Mouse (Mus musculus) testis, adult 2 months (tissue): ENCODE measurements at regions not wholly inside any gene's neighbourhood (a gene's known extent, or its start where the extent isn't known, plus 50 kb on each side); places are given as distances from the start of the nearest gene placed in this dataset.

Experiments
- CTCF ChIP-seq: fragments of 200-500 bp; IDR thresholded peaks from 2 replicates; pipeline ENCODE4 v1.5.1; 2012; ENCODE audit warnings: low read depth, mild to moderate bottlenecking, inconsistent platforms, low read length, moderate library complexity; ENCODE audit not compliant: control insufficient read depth, insufficient read depth, insufficient replicate concordance
- POLR2A ChIP-seq: fragments of 200-500 bp; IDR thresholded peaks from 2 replicates; pipeline ENCODE4 v1.6.1; 2012; ENCODE audit warnings: low read depth, mild to moderate bottlenecking, inconsistent platforms, low read length, moderate library complexity; ENCODE audit not compliant: control insufficient read depth

GRCm38 (mm10) chr9:61720206-61720605 is 194.1 kb downstream of the Rplp1 start:
- TF ChIP-seq CTCF (no peak), POLR2A (no peak)
